Mouse (Mus musculus) liver, adult 2 months (tissue): ENCODE data around the gene Hint2.

Source experiments
- CTCF ChIP-seq: fragments of 200-500 bp; IDR thresholded peaks from 2 replicates; pipeline ENCODE4 v1.5.1; 2011; ENCODE audit warnings: low read depth, low read length, control low read depth
- POLR2A ChIP-seq: fragments of 200-500 bp; IDR thresholded peaks from 2 replicates; pipeline ENCODE4 v1.6.1; 2011; ENCODE audit warnings: low read length, control low read depth; ENCODE audit not compliant: insufficient read depth; ENCODE audit errors: extremely low read depth

GRCm38 (mm10) chr4:43652726-43653125 lies 3.5 kb downstream of the Hint2 start:
- no peak for TF ChIP-seq CTCF
- TF ChIP-seq POLR2A, result no peak
